Mouse (Mus musculus): ENCODE data around the gene Zfp367.

GRCm38 (mm10) chr13:64126316-64126715 lies 26.7 kb downstream of the Zfp367 start:
- TF ChIP-seq CTCF (conservative IDR thresholded peaks at IDR 0.05; ENCODE audit: low read length) = no peak
- TF ChIP-seq NANOG (IDR thresholded peaks at IDR 0.05; ENCODE audit: borderline replicate concordance, low read length) = no peak

All from E14TG2a.4 (cell line).